Mouse (Mus musculus) 3T3-L1 (cell line): ENCODE data around the gene Gm49368.
A peak's percentile ranks its signal among the peaks of the same experiment; 100 is the strongest.
"Not testable (repeated sequence)": the region's sequence is repeated elsewhere in the genome, so short reads cannot be mapped to it uniquely, and the experiment has no call there.

Experiments used
- DNase-seq: peaks from one replicate; pipeline ENCODE4 v3.0.0-alpha.2; 2015; ENCODE audit warnings: low read depth, low spot score

The Gm49368 gene

GRCm38 (mm10) chr7:128128741-128129720, 66.5 kb downstream of the Gm49368 start, which contains the start of gene Itgax:
Itgax (plus strand) TSS chr7:128129547.
- peak; percentile 9 for DNase-seq

- no peak for DNase-seq
These were observed 69.7 kb downstream of the Gm49368 start for GRCm38 (mm10) chr7:128132148-128132547.

- DNase-seq, result no peak
These were observed 71.1 kb downstream of the Gm49368 start for GRCm38 (mm10) chr7:128133596-128133995.

GRCm38 (mm10) chr7:128136927-128137326, 74.4 kb downstream of the Gm49368 start:
- DNase-seq, result no peak

- DNase-seq, result no peak
These were observed 77.1 kb downstream of the Gm49368 start for GRCm38 (mm10) chr7:128139611-128140010.

- DNase-seq, result no peak
These were observed 88.5 kb downstream of the Gm49368 start for GRCm38 (mm10) chr7:128150970-128151369.

- no peak for DNase-seq
These were observed 91.6 kb downstream of the Gm49368 start, which contains the start of gene Itgad for GRCm38 (mm10) chr7:128154076-128154475. Itgad (plus strand) TSS chr7:128154376.

GRCm38 (mm10) chr7:128154924-128155323, 92.4 kb downstream of the Gm49368 start:
- no peak for DNase-seq

GRCm38 (mm10) chr7:128158688-128159354, 96.3 kb downstream of the Gm49368 start:
- DNase-seq, result not testable (repeated sequence)

- DNase-seq, result no peak
These were observed 101.5 kb downstream of the Gm49368 start for GRCm38 (mm10) chr7:128164001-128164400.

- no peak for DNase-seq
These were observed 103.9 kb downstream of the Gm49368 start for GRCm38 (mm10) chr7:128166391-128166790.

- DNase-seq, result no peak
These were observed 107.5 kb downstream of the Gm49368 start for GRCm38 (mm10) chr7:128169996-128170395.
